Mouse (Mus musculus): ENCODE results near the gene Cdcp2.

DNA sequence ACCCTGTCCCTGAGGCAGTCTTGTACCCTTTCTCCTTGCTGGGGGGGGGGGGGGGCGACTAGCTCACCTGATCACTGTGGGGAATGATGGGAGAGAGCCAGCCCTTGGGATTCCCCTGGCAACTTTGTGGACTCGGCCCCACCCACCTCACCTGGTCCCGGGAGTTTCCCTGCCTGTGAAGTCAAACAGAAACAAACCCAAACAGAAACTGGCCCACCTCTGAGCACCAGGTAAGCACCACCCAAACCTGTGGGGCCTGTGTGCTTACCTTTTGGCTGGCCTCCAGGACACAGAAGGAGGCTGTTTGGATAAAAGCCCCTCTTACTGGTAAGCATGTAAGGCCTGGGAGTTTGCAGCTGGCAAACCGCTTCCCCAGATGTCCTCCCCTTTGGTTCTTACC is 22.4 kb downstream of the Cdcp2 start:
- TF ChIP-seq CTCF (IDR thresholded peaks at IDR 0.05; ENCODE audit: low read depth) (no peak), EP300 (IDR thresholded peaks at IDR 0.05; ENCODE audit: low read depth) (no peak)

Data from heart, postnatal 0 days (tissue).